Mouse (Mus musculus): ENCODE results near the gene Rab1a. TPM values are rescaled to one million over a fixed set of nuclear protein-coding genes. Genes with fewer than 3 reads are reported as not detected.
A peak's percentile ranks its signal among the peaks of the same experiment; 100 is the strongest.
"Not testable (repeated sequence)": the region's sequence is repeated elsewhere in the genome, so short reads cannot be mapped to it uniquely, and the experiment has no call there.

Rab1a gene
- 100 to 1,000 TPM; 116 to 134 (median 127) TPM for total RNA-seq (2022)

GRCm38 (mm10) chr11:20200713-20201575, at the start of gene Rab1a:
Gene Rab1a, plus strand, starts transcription at chr11:20201432.
- DNase-seq (ENCODE audit: low spot score) = peak; percentile 99

- DNase-seq (ENCODE audit: low spot score) = no peak
These were observed 48.9 kb upstream of the Rab1a start for GRCm38 (mm10) chr11:20152107-20152901.

GRCm38 (mm10) chr11:20153542-20153941, 47.7 kb upstream of the Rab1a start:
- DNase-seq (ENCODE audit: low spot score) = not testable (repeated sequence)

GRCm38 (mm10) chr11:20158879-20159278, 42.4 kb upstream of the Rab1a start:
- no peak for DNase-seq (ENCODE audit: low spot score)

GRCm38 (mm10) chr11:20164979-20165867, 36.0 kb upstream of the Rab1a start:
- no peak for DNase-seq (ENCODE audit: low spot score)

- DNase-seq (ENCODE audit: low spot score) = no peak
These were observed 35.2 kb upstream of the Rab1a start for GRCm38 (mm10) chr11:20165991-20166390.

GRCm38 (mm10) chr11:20166476-20166875, 34.8 kb upstream of the Rab1a start:
- DNase-seq (ENCODE audit: low spot score) = not testable (repeated sequence)

- DNase-seq (ENCODE audit: low spot score) = peak; percentile 37
These were observed 32.3 kb upstream of the Rab1a start for GRCm38 (mm10) chr11:20168972-20169371.

GRCm38 (mm10) chr11:20187271-20187670, 14.0 kb upstream of the Rab1a start:
- no peak for DNase-seq (ENCODE audit: low spot score)

GRCm38 (mm10) chr11:20193100-20193736, 8.0 kb upstream of the Rab1a start:
- DNase-seq (ENCODE audit: low spot score) = peak; percentile 54

GRCm38 (mm10) chr11:20201661-20202101, 449 bp downstream of the Rab1a start:
- no peak for DNase-seq (ENCODE audit: low spot score)

GRCm38 (mm10) chr11:20202299-20203011, 1.2 kb downstream of the Rab1a start:
- no peak for DNase-seq (ENCODE audit: low spot score)

- no peak for DNase-seq (ENCODE audit: low spot score)
These were observed 3.1 kb downstream of the Rab1a start for GRCm38 (mm10) chr11:20204321-20204720.

GRCm38 (mm10) chr11:20204870-20205446, 3.7 kb downstream of the Rab1a start:
- DNase-seq (ENCODE audit: low spot score) = no peak

GRCm38 (mm10) chr11:20205538-20205937, 4.3 kb downstream of the Rab1a start:
- no peak for DNase-seq (ENCODE audit: low spot score)

GRCm38 (mm10) chr11:20206626-20207223, 5.5 kb downstream of the Rab1a start:
- no peak for DNase-seq (ENCODE audit: low spot score)

GRCm38 (mm10) chr11:20207589-20207988, 6.4 kb downstream of the Rab1a start:
- no peak for DNase-seq (ENCODE audit: low spot score)

GRCm38 (mm10) chr11:20211838-20212237, 10.6 kb downstream of the Rab1a start:
- DNase-seq (ENCODE audit: low spot score) = no peak

GRCm38 (mm10) chr11:20214779-20215178, 13.5 kb downstream of the Rab1a start:
- DNase-seq (ENCODE audit: low spot score) = no peak

GRCm38 (mm10) chr11:20216415-20216814, 15.2 kb downstream of the Rab1a start:
- DNase-seq (ENCODE audit: low spot score) = no peak
